Mouse (Mus musculus) kidney, postnatal 4 days (tissue): Measurements from ENCODE around the gene Arl4c.
"Not testable (repeated sequence)": the region's sequence is repeated elsewhere in the genome, so short reads cannot be mapped to it uniquely, and the experiment has no call there.

Experiments
- DNase-seq, 2 experiments: peaks; one replicate each; pipeline ENCODE4 v3.0.0; 2021; ENCODE audit warnings: mixed read lengths in 2 of 2

Gene Arl4c

GRCm38 (mm10) chr1:88654521-88655472 is 47.2 kb downstream of the Arl4c start:
- no peak for DNase-seq

DNA sequence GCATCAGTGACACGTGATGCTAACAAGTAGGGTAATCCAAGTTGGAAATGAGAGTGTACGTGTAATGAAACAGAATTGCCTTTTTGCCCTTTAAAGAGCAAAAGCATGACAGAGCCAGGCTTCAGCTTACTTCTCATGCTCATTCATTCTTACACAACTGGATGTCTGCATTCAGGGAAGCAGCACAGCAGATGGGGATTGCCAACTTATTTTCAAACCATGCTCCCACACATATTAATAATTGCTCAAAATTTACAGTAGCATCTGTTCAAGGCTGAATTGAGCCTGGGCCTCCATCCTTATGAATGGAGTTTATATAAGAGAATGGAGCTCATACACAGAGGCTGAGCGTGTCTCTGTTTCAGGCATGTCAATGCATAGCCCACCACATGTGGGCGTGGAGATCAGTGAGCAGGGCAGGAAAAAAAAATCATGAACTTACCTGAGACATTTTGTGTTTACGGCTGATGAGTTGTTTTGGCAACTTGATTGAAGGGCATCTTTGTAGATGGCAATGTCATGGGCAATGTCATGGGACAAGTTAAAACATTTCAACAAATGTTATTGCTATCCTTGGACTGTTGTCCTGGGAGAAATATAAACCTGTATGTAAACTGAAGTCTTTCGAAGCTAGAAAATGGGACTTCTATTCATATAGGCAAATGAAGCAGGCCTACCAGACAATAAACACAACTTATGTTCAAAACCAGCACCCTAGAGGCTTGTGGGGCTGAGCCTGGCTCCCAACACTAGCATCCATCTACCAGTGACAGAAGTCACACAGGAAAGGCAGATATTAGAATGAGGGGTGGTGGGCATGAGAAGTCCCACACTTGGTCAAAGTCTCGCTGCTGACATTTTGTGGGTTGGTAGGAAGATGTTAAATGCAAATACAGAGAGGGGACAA is 48.2 kb downstream of the Arl4c start:
- DNase-seq = no peak

DNA sequence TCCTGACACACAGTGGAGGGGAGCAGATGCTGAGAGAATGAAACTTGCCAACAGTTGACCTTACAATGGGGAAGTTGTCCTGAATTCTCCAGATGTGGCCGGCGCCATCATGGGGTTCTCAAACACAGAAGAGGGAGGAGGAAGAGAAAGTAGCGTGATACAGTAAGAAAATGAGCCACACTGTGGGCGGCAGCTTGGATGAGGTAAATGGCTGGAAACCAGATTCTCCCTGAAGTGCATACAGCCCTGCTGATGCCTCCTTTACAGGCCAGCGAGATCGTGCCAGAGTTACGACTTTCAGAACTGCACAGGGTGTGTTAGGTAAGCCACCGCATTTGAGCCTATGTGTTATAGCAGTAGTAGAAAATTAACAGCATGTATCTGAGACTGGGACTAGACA is 49.3 kb downstream of the Arl4c start:
- no peak for DNase-seq

- DNase-seq = peak in 1 of 2 experiments; percentile 59
Observed at GRCm38 (mm10) chr1:88651668-88652067, 50.4 kb downstream of the Arl4c start.

DNA sequence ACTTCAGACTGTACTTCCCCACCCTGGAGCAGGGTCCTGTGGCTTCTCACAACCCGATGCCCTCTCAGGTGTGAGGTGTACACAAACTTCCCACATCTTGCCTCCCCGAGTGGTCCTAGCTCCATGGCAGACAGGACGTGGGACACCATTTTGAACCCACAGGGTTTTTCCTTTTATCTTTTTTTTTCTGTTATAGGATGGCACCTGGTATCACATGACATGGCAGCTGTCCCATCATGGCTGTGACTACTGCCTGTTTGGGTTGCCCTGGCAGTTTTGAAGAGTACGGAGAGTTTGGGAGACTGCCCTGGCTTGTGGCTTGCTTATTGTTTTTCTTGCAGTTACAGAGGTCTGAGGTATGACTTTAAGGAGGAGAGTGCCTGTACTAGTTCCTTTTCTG is 53.3 kb downstream of the Arl4c start:
- DNase-seq = no peak

GRCm38 (mm10) chr1:88645599-88646119 is 56.4 kb downstream of the Arl4c start:
- DNase-seq = no peak

- no peak for DNase-seq
Observed at GRCm38 (mm10) chr1:88644417-88644816, 57.6 kb downstream of the Arl4c start.

DNA sequence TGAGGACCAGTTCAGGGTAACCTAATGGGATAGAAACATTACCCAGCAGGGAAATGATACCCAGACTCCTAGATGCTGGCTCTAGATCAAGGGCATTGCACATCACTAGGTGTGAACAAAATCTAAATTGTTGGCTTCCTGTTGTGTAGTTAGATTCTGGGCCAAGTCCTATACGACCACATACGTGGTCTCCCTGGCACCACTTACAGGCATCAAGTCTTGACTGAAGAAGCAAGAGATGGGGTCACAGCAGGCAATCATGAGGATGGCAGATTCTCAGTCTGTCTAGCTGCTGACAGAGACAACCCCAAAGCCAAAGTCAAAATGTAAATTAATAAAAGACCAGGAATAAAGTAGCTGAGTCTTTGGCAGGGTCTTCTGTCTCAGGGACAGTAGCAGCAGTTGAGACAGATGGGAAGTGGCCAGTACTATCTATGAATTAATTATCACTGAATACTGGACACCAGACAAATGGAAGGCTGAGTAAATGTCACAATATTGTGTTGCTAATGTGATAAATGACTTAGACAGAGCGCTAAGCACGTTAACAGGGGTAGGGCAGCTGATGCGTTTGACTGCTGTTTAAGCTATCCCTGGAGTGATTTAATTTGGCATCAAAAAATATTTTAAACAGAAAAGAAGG is 58.7 kb downstream of the Arl4c start:
- no peak for DNase-seq

DNA sequence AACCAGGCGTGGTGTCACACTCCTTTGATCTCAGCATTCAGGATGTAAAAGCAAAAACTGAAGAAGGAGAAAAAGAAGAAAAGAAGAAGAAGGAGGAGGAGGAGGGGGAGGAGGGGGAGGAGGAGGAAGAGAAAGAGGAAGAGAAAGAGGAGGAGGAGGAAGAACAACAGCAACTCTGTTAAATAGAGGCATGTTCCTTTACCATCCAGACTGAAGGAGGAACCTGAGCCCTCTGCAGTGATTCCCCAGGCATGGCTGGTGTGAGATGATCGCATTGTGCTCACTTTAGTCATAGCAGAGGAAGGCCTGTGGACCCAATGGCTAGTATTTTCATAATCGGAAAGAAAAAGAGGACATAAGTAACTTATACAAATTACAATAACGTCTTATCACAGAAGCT is 59.3 kb downstream of the Arl4c start:
- DNase-seq = no peak

DNA sequence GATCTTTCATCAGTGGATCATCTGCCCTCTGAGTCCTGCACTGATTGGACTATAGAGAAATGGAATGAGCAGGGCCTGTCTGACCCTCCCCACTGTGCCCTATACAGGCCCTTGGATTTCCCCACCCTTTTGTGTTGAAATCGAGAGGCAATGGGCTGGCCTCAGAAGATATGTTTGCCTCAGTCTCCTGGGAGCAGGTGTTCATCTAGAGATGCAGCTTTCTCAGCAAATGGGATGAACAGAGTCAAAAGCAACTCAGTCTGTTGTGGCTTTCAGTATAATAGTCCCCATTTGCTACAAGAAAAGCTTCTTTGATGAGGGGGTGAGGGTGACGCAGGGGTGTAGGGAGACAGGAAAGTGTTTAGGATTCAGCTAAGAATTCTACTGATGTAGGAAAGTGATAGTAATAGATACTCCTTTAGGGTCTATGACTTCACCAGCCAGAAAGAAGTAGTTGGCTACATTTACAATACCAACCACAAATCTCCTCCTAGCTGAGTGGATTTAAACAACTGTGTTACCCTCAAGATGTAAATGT is 60.3 kb downstream of the Arl4c start:
- DNase-seq = no peak

- no peak for DNase-seq
Observed at GRCm38 (mm10) chr1:88641194-88641593, 60.8 kb downstream of the Arl4c start.

DNA sequence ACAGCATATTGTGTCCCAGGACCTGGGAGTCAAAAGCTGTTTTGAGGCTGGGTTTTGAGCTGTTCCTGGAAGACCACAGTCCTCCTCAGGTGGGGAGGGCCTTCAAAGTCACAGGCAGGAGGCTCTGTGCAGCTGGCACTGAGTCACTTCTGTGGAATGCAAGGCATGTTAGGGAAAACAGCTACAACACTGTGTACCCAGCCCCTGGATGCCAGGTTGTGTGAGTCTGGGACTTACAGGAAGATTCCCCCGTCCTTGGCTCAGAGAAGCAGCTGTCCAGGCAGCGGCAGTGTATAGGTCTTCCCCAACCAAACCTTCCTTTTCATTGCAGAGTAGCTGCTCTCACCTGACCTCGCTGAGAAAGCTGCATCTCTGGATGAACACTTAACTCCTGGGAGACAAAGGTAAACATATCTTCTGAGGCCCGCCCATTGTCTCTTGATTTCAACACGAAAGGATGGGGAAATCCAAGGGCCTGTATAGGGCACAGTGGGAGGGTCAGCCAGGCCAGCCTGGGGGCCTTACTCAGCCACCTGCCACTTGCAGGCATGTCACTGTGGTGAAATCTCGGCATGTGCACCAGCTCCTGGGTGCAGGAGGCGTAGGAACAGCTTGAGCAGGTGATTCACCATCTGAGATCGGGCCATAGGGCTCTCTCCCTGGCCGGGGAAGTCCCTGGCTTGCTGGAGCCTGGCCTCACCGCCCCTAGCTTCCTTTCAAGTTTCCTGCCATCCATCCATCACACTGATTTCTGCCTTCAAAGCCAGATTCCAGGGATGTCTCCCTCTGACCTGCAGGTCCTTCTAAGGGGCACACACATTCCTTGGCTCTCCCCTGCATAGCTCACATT is 62.4 kb downstream of the Arl4c start:
- DNase-seq = peak; percentile 49 to 62

GRCm38 (mm10) chr1:88638622-88639021 is 63.4 kb downstream of the Arl4c start:
- peak in 1 of 2 experiments; percentile 54 for DNase-seq

DNA sequence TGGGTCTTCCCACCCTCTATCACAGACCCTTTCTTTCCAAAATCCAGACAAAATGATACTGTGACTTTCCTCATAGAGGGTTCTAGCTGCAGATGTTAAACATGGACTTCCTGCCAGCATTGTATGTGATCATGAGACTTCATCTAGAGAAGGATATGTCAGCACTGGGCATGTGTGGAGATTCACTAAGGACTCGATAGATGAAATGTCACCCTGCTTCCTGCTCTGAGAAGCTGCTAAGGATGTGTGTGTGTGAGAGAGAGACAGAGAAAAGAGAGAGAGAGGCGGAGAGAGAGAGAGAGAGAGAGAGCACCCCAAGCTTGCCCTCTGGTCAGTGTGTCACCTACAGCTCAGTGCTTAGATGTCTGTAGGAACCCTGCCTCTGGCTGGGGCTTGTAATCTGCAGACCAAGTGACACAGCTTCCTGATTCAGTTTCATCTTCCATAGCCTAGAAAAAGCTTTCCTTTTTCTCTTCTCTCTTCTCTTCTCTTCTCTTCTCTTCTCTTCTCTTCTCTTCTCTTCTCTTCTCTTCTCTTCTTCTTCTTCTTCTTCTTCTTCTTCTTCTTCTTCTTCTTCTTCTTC is 65.4 kb downstream of the Arl4c start:
- not testable (repeated sequence) for DNase-seq

DNA sequence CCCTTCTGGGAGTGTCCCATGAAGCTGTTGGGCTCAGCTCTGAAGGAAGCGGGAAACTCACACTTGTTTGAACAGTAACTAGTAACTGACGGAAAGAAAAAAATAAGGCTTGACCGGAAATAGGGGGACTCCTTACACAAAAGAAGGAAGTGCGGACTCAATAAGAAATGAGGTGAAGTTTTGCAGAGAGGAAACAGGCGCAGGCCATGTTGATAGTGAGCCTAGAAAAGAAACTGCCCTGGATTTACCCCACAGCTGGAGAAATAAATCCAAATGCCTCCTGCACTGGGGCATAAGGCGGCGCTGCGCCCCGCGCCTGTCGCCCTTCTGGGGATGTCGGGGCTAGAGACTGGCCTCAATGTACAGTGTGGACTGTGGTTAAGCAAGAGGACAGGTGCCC is 66.4 kb downstream of the Arl4c start:
- DNase-seq = peak in 1 of 2 experiments; percentile 18

- no peak for DNase-seq
Observed at GRCm38 (mm10) chr1:88632851-88633250, 69.2 kb downstream of the Arl4c start.

DNA sequence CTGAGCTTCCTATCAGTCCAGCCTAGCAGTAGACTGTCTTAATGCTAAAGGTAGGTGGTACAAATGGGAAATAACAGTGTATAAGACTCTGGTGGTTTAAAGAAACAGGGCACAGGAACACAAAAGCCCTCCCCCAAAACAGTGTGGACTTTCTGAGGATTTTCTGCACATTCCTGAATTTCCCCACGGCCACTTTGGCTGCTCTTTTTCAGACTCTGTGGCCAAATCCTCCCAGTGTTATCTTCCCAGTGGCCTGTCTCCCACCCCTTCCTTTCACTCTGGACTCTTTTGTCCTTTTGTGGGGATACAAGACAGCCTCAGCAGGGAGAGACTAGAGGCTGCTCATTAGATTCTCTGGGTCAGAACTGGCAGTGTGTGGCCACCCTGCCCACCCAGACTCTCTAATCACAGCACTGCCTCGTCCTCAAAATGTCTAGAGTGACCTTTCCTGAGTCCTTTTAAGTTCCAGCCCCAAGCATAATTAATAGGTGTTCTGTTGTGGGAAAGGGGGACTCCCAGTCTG is 72.0 kb downstream of the Arl4c start:
- no peak for DNase-seq

- peak in 1 of 2 experiments; percentile 47 for DNase-seq
Observed at GRCm38 (mm10) chr1:88625190-88625589, 76.8 kb downstream of the Arl4c start.

GRCm38 (mm10) chr1:88624376-88624775 is 77.6 kb downstream of the Arl4c start:
- no peak for DNase-seq

DNA sequence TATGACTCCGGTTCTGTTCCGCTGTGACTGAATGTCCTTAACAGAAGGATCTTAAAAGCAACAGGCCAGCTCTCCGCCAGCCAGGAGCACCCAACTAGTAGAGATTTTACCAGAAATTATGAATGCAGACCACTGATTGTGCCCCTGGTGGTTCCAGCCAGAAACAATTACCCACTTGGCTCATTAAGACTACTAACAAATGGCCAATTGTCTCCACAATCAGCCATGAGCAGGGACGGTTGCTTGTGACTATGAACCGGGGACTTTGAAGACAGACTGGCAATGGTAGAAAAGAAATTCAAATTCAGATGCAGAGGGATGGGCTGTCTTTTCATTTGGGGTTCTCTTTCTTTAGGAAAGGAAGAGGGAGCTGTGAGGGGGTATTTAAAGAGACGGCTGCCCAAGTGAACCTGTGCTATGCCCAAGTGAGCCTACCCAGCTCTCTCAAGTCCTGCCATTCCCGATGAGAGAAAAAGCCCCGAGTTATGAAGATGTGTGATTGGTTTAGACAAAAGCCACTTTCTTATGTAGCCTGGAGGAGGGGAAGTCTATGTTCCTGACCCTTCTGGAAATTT is 78.4 kb downstream of the Arl4c start:
- DNase-seq = no peak
